ENCODE assay signal across 31 mouse cellular contexts in the genomic region with DNA sequence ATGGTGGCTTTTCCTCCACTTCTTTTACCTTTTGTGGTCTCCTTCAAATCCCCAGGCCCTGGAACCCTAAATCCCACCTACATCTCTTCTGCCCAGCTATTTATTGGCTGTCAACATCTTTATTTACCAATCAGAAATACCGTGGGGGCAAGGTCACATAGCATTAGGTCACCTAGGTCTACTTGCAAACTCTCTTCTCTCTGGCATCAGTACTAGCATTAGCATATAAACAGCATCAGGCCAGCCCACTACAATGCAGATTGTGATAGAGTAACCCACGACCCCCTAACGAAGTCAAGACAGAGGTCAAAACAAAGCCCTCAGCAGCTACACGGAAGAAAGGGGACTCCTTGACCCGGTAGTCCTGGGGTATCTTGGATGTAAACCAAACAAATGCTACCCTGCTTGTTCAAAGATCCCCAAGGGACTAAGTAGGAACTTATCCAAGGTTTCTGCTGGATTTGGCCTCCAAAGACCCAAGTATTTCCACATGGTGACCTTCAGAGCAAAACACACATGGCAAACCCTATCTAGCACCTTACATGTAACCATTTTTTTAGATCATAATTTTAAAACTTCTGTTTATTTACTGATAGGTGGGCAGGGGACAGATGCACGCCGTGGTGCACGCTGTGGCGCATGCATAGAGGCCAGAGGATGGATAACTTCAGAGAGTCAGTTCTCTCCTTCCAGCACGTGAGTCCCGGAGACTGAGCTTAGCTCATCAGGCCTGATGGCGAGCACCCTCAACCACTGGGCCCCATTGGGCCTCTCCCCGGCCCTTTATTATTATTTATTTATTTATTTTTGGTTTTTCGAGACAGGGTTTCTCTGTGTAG. TPM values are rescaled to one million over a fixed set of nuclear protein-coding genes. Genes with fewer than 3 reads are reported as not detected.
"Had no signal": no experiment of that assay in that cellular context is flagged by ENCODE, and none has a peak within 500 bp of the region (broad histone marks: within the 10 kb centered on the region; RNA-seq: fewer than 3 reads in every experiment).

No protein-coding gene starts in this region.

- H3K9me3 ChIP-seq: kidney, embryonic 15.5 days; liver, embryonic 13.5 days; midbrain, embryonic 12.5 days; neural tube, embryonic 13.5 days had no signal

- H3K27me3 ChIP-seq: kidney, embryonic 15.5 days; liver, embryonic 13.5 days; midbrain, embryonic 12.5 days; neural tube, embryonic 13.5 days had no signal

- H3K4me3 ChIP-seq: kidney, embryonic 15.5 days; left cerebral cortex, adult 2 months; liver, embryonic 13.5 days; midbrain, embryonic 12.5 days; myocyte; neural tube, embryonic 13.5 days had no signal

- H3K9ac ChIP-seq: kidney, embryonic 15.5 days; liver, embryonic 13.5 days; midbrain, embryonic 12.5 days; neural tube, embryonic 13.5 days had no signal

- H3K27ac ChIP-seq: kidney, embryonic 15.5 days; left cerebral cortex, adult 2 months; liver, embryonic 13.5 days; midbrain, embryonic 12.5 days; neural tube, embryonic 13.5 days; stomach, postnatal 0 days had no signal

- DNase-seq: kidney, adult 2 months; kidney, postnatal 10 days; kidney, postnatal 36 days; layer of hippocampus, postnatal 36 days; liver, embryonic 13.5 days; lung, adult 2 months; lung, postnatal 14 days; lung, postnatal 4 days; thymus, adult 2 months; thymus, postnatal 25 days had no signal

- H3K4me1 ChIP-seq: kidney, embryonic 15.5 days; liver, embryonic 13.5 days; midbrain, embryonic 12.5 days; neural tube, embryonic 13.5 days had no signal

RNA-seq across cellular contexts. Expression of a gene that starts 34.8 kb away (rescaled TPM):
- total RNA-seq: layer of hippocampus, adult 8-10 months; layer of hippocampus, postnatal 10 days; layer of hippocampus, postnatal 36 days; left cerebral cortex, adult 2 months; left cerebral cortex, postnatal 10 days; left cerebral cortex, postnatal 36 days; liver, adult 2 months; megakaryocyte progenitor cell, adult 5-6 weeks; megakaryocyte-erythroid progenitor cell, adult 5-6 weeks; monocyte, adult 5-6 weeks; neutrophil, adult 5-6 weeks had no signal
- polyA plus RNA-seq: kidney, embryonic 15.5 days; limb, embryonic 11.5 days; limb, embryonic 14.5 days; liver, embryonic 13.5 days; liver, embryonic 16.5 days; lung, embryonic 16.5 days; midbrain, embryonic 12.5 days; midbrain, embryonic 16.5 days; neural tube, embryonic 13.5 days; stomach, embryonic 14.5 days; stomach, postnatal 0 days had no signal
